Mouse (Mus musculus) liver, embryonic 14.5 days (tissue): ENCODE measurements around the gene Ehbp1. TPM values are rescaled to one million over a fixed set of nuclear protein-coding genes. Genes with fewer than 3 reads are reported as not detected.

Experiments used
- ATAC-seq: fragments of 200-750 bp; cut with Nextera tagmentation; 2 replicates; pipeline ENCODE4 v1.8.0; 2017; ENCODE audit warnings: moderate number of reproducible peaks, mild to moderate bottlenecking, moderate library complexity; ENCODE audit not compliant: insufficient read depth
- DNase-seq, 3 experiments: peaks; one replicate each; pipeline ENCODE4 v3.0.0-alpha.2; 2012 to 2013; ENCODE audit warnings: low read depth in 3 of 3, low spot score in 3 of 3
- H3K27ac ChIP-seq: fragments of 300-500 bp; sonication (generic); 2 replicates; pipeline ENCODE4 v1.5.1; 2014; ENCODE audit warnings: moderate library complexity, mild to moderate bottlenecking, control low read depth, inconsistent platforms
- H3K27me3 ChIP-seq: fragments of 300-500 bp; sonication (generic); 2 replicates; pipeline ENCODE4 v1.6.1; 2014; ENCODE audit warnings: mild to moderate bottlenecking, low read length, moderate library complexity; ENCODE audit not compliant: control insufficient read depth, insufficient read depth
- H3K36me3 ChIP-seq: fragments of 300-500 bp; sonication (generic); replicated peaks from 2 replicates; pipeline ENCODE4 v1.6.1; 2014; ENCODE audit warnings: low read depth; ENCODE audit not compliant: control insufficient read depth, insufficient read depth
- H3K4me1 ChIP-seq, 2 experiments: fragments of 200-500 bp in 1 of 2; fragments of 300-500 bp in 1 of 2; sonication (generic) in 1 of 2; replicated peaks; 2 replicates each; pipeline ENCODE4 v1.6.1; 2012 to 2014; ENCODE audit warnings: antibody characterized with exemption in 1 of 2, inconsistent platforms in 1 of 2, low read length in 1 of 2; ENCODE audit not compliant: control insufficient read depth in 2 of 2, insufficient read depth in 2 of 2
- H3K4me2 ChIP-seq: fragments of 300-500 bp; sonication (generic); 2 replicates; pipeline ENCODE4 v1.6.1; 2014; ENCODE audit warnings: low read depth, mild to moderate bottlenecking, control low read depth, moderate library complexity
- H3K4me3 ChIP-seq, 2 experiments: fragments of 200-500 bp in 1 of 2; fragments of 300-500 bp in 1 of 2; sonication (generic) in 1 of 2; 2 replicates each; pipeline ENCODE4 v1.5.1; 2012 to 2014; ENCODE audit warnings: low read depth in 2 of 2, low read length in 2 of 2, mild to moderate bottlenecking in 2 of 2, control low read depth in 1 of 2, inconsistent platforms in 1 of 2, moderate library complexity in 1 of 2; ENCODE audit not compliant: insufficient read depth in 1 of 2
- H3K9ac ChIP-seq: fragments of 300-500 bp; sonication (generic); replicated peaks from 2 replicates; pipeline ENCODE4 v1.6.1; 2014; ENCODE audit warnings: mild to moderate bottlenecking, control low read depth, moderate library complexity
- H3K9me3 ChIP-seq: fragments of 300-500 bp; sonication (generic); 2 replicates; pipeline ENCODE4 v1.6.1; 2016; ENCODE audit warnings: low read length, mixed read lengths; ENCODE audit not compliant: control insufficient read depth
- CTCF ChIP-seq: IDR thresholded peaks from 2 replicates; pipeline ENCODE4 v1.5.1; 2016; ENCODE audit warnings: antibody characterized with exemption, low read depth, control low read depth
- EP300 ChIP-seq: IDR thresholded peaks from 2 replicates; pipeline ENCODE4 v1.6.1; 2016; ENCODE audit warnings: antibody characterized with exemption, low read depth
- WGBS: fragments of 180-500 bp; shearing (Covaris S2); extraction: QIAGEN DNeasy Blood & Tissue Kit; methylation state at CpG from one replicate; pipeline ENCODE4 v1.1.7; 2014; ENCODE audit not compliant: insufficient replicate concordance; 5-methylcytosine and 5-hydroxymethylcytosine counted together
- polyA plus RNA-seq, 2 experiments: library from polyadenylated mRNA; depleted of rRNA in 1 of 2; stranded (reverse) in 1 of 2; unstranded in 1 of 2; fragments of >200 nt; fragmentation: Nextera tagmentation in 1 of 2; extraction: Ambion mirVana in 1 of 2; gene quantifications; 2 replicates each; pipeline versions ENCODE4 v1.2.1 to v1.2.3; 2012 to 2014

Ehbp1 gene
- polyA plus RNA-seq, 2 experiments, result 1.7 to 3.3 TPM

DNA sequence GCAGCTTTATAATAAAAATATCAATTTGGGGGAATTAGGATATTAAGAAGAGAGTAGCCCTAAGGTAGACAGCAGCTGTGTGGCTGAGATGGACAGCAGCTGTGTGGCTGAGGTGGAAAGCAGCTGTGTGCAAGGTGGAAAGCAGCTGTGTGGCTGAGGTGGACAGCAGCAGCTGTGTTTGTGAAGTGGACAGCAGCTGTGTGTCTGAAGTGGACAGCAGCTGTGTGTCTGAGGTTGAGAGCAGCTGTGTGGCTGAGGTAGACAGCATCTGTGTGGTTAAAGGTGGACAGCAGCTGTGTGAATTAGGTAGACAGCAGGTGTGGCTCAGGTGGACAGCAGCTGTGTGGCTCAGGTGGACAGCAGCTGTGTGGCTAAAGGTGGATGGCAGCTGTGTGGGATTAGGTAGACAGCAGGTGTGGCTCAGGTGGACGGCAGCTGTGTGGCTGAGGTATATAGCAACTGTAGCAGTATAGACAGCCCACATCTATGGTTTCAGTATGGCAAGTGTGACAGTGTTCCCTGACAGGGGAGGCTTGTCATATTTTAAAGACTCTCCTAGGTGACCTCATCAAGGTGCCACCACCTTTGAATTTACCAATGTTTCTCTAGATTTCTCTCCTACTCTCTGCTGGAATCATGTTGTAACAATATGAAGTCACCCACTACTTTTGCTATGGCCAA, 30.7 kb upstream of the Ehbp1 start:
- H3K9me3 ChIP-seq, result no peaks in the 10 kb centered on the region

DNA sequence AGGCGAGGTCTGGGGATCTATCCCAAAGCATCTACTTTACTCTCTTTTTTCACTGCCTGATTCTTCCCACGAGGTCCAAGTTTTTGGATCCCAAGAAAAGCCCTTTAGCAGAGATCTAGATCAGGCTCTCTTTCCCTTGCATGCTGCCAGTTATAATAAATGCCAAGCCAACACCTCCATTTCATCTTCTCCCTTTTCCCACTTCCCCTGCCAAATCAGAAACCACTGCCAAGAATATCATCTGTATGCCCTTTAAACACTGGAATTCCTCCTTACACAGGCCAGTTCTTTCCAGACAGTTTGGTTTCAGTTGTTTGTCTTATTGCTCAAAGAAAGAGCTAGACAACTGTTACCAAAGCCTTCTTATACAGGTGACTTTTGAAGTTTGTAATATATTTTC, 27.7 kb upstream of the Ehbp1 start:
- Histone ChIP-seq H3K4me1 (peaks cover 0 to 2% of the 10 kb centered on the region in 2 experiments; a peak in 1 of 4 replicates), H3K27ac (no peak overlapping the region), H3K4me3 (no peak overlapping the region), H3K4me2 (no peak overlapping the region), H3K9ac (no peak overlapping the region), H3K36me3 (no peaks in the 10 kb centered on the region), H3K27me3 (no peaks in the 10 kb centered on the region), H3K9me3 (no peaks in the 10 kb centered on the region)
- DNase-seq (no peak), ATAC-seq (no peak)
- TF ChIP-seq CTCF, result no peak
- TF ChIP-seq EP300, result no peak
- 21% methylated on average over 2 of the region's 2 CpGs for WGBS

More for the DNA sequence above, 30.7 kb upstream of the Ehbp1 start:
- no peak overlapping the region for H3K4me2 ChIP-seq
- no peaks in the 10 kb centered on the region for H3K27me3 ChIP-seq
- TF ChIP-seq EP300 (no peak), CTCF (no peak)
- peaks cover 0 to 2% of the 10 kb centered on the region in 2 experiments; a peak in 1 of 4 replicates for H3K4me1 ChIP-seq
- DNase-seq, result no peak
- peak; percentile 33; the same call in 1 of the 2 replicates for ATAC-seq
- no peaks in the 10 kb centered on the region for H3K36me3 ChIP-seq
- no peak overlapping the region for H3K9ac ChIP-seq
- no peak overlapping the region for H3K4me3 ChIP-seq
- WGBS, result 67% methylated on average over 1 of the region's 1 CpGs
- H3K27ac ChIP-seq, result no peak overlapping the region

DNA sequence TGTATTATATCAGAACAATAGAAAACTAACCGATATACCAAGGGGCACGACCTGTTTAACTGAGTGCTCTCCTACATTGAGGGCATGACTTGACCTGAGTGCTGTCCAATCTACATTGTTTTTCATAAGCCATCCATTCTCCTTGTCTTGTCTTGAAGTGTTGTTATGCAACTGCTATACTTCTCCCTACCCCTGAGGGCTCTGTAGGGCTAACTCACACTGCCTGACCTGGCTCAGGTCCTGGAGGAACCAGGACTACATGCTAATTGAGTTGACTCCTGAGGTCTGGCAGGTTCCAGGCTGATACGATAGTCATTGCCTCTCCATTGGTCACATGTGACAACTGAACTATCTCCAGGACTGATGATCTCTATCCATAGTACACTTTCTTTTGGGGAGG, 26.5 kb upstream of the Ehbp1 start:
- H3K36me3 ChIP-seq, result no peaks in the 10 kb centered on the region
- no peak overlapping the region for H3K4me2 ChIP-seq
- ATAC-seq (no peak), DNase-seq (no peak)
- H3K27ac ChIP-seq, result no peak overlapping the region
- peaks cover 0 to 2% of the 10 kb centered on the region in 2 experiments; a peak in 1 of 4 replicates for H3K4me1 ChIP-seq
- TF ChIP-seq CTCF, result no peak
- no peak for TF ChIP-seq EP300
- H3K27me3 ChIP-seq, result no peaks in the 10 kb centered on the region
- WGBS, result 72% methylated on average over 3 of the region's 3 CpGs
- H3K9ac ChIP-seq, result no peak overlapping the region
- no peaks in the 10 kb centered on the region for H3K9me3 ChIP-seq
- no peak overlapping the region for H3K4me3 ChIP-seq

DNA sequence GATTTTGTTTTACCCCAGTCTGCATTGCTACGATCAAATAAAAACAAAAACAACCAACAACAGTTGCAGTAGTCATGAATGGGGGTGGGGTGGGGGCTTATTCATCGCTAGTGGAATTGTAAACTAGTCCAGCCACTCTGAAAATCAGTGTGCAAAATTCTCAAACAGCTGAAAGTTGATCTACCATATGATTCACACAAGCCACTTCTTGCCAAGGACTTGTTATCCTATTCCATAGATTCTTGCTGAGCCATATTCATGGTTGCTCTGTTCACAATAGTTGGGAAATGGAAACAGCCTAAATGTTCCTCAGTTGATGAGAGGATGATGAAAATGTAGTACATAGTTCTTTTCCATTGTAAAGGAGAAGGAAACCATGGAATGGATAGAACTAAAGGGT, 24.4 kb upstream of the Ehbp1 start:
- Histone ChIP-seq H3K9ac (no peak overlapping the region), H3K27me3 (no peaks in the 10 kb centered on the region), H3K4me1 (no peaks in the 10 kb centered on the region), H3K36me3 (no peaks in the 10 kb centered on the region), H3K9me3 (no peaks in the 10 kb centered on the region), H3K4me2 (no peak overlapping the region), H3K27ac (no peak overlapping the region), H3K4me3 (no peak overlapping the region)
- DNase-seq (no peak), ATAC-seq (no peak)
- WGBS, result 45% methylated on average over 2 of the region's 2 CpGs
- TF ChIP-seq EP300 (no peak), CTCF (no peak)

DNA sequence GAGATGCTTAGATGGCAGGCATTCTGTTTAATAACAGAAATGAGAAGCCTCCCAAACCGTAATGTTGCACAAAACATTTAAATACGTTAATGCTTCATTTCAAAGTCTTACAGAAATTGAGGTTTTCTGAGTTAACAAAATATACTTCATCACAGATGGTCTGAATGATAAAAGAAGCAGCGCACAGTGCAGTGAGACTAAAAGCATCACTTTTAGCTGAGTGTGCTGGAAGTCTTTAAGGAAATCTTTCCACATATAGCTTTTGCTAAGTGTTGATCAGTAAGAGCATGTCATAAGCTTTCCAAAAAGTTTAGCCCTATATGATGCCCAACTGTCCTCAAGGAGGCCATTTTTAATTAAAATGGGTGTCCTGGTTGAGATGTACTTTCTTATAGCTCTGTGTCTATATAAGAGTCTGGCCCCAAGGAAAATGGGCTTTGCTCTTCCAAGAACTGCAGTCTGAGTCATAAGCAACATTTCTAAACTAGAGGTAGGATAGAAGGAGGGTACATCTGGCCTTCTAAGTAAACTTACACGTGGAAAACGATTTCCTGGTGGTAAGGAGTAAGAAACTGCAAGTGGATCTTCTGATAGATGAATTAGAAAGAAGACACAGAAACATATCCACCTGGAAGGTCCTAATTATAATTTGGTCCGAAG, 12.0 kb upstream of the Ehbp1 start:
- Histone ChIP-seq H3K4me1 (no peaks in the 10 kb centered on the region), H3K4me3 (no peak overlapping the region), H3K9me3 (no peaks in the 10 kb centered on the region), H3K36me3 (no peaks in the 10 kb centered on the region), H3K27me3 (no peaks in the 10 kb centered on the region), H3K9ac (no peak overlapping the region), H3K4me2 (no peak overlapping the region), H3K27ac (no peak overlapping the region)
- 52% methylated on average over 6 of the region's 6 CpGs for WGBS
- no peak for DNase-seq
- TF ChIP-seq CTCF (no peak), EP300 (no peak)
- ATAC-seq, result no peak
